Mouse (Mus musculus): ENCODE measurements around the gene Slc35a5. TPM values are rescaled to one million over a fixed set of nuclear protein-coding genes. Genes with fewer than 3 reads are reported as not detected.

Gene Slc35a5
- polyA plus RNA-seq (2017; shearing (Covaris generic)), result 10 to 100 TPM; 23.5 to 36.9 TPM

DNA sequence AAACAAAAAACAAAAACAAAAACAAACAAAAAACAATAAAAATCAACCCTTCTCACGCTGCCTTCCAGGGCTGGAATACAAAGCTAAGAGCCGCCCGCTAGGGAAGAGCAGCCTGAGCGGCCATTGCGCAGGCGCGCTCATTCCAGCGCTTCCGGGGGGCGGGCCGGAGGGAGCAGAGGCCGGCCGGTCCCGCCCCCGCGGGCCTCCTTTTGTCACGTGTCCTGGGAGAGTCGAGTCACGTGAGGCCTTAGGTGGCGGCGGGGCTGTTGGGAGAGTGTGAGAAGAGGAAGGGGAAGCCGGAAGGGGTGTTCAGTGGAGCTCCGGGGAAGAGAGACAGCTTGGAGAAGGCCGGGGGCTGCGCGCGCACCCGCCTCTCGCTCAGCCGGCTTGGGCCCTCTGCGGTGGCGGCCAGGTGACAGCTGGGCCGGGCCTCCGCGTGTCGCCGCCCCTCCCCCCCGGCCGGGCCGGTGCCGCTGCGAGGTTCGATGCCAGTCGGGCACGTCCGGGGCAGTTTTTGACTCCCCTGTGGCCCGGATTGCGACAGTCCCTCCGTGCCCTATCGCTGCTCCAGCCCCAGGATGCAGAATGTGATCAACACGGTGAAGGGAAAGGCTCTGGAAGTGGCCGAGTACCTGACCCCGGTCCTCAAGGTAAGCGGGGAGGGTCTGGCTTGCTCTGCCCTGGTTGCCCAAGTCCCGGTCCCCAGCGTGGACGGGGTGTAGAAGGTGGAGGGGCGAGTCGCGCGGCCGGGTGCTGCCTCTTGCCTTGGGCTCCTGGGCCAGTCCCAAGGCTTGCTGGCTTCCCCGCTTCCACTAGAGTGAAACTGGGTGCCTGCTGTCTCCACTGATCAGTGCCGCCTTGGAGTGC, at the start of gene Slc35a5, which contains the start of gene Atg3:
Gene Slc35a5, minus strand, starts transcription at position 185 of the 867 bp plus-strand sequence.
Gene Atg3, plus strand, starts transcription at position 264 of the 867 bp plus-strand sequence.
- peak; percentile 94 for ATAC-seq

DNA sequence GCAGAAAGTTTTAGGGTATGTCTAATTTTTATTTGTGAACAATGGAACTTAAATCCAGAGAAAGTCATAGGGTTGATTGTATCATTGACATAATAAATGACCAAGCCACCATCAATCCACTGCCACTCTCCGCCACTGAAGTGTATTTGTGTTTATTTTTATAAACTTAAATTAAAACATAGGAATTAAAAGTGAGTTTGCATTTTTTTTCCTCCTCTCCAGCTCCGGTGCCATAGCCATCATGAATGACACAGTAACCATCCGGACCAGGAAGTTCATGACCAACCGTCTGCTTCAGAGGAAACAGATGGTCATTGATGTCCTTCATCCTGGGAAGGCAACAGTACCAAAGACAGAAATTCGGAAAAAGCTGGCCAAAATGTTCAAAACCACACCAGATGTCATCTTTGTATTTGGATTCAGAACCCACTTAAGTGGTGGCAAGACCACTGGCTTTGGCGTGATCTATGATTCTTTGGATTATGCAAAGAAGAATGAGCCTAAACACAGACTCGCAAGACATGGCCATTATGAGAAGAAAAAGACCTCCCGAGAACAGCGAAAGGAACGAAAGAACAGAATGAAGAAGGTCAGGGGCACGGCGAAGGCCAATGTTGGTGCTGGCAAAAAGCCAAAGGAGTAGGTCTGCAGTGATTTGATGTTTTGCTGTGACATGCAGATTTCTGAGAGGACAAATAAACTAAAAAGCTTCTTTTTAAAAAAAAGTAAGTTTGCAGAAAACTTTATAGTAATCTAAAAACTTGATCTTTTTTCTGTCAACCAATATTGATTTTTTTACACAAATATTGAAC, 46.6 kb upstream of the Slc35a5 start:
- no peak for ATAC-seq

DNA sequence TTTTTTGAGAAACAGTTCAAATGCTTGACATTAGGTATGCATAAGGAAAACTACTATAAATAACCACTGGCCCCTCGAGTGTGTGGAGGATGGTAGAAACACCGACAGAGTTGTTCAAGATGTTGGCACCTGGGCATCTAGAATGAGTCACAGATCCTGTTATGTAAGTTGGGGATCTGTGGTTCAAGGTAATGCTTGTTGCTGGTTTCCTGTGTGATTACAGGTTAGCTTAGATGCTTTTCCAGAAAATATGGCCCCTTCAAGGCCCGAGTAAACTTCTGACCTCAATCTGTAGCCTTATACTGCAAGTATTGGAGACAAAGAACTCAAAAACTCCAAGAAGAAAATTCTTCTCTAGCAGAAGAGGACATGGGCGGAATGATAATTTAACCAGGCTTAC, 45.9 kb upstream of the Slc35a5 start:
- peak; percentile 36 for ATAC-seq

- no peak for ATAC-seq
Measured at GRCm38 (mm10) chr16:45201395-45201794, 42.9 kb upstream of the Slc35a5 start.

DNA sequence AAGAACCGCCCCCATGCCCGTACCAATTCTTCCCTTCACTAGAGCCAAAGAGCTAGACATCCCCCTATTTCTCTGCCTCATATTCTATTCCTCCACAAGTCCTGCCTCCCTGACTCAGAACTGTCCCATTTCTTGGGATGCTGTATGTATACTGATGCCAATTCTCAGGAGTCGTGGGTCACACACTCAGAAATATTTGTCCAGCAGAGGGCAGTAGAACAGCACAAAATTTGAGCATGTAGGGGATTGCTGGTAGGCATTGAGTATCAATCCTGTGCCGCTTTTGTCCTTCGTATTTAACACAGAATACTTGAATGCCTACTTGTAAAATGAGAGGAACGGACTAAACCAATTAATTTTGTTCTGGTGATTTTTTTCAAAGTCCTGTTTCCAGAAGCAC, 38.3 kb upstream of the Slc35a5 start:
- ATAC-seq, result peak; percentile 67

DNA sequence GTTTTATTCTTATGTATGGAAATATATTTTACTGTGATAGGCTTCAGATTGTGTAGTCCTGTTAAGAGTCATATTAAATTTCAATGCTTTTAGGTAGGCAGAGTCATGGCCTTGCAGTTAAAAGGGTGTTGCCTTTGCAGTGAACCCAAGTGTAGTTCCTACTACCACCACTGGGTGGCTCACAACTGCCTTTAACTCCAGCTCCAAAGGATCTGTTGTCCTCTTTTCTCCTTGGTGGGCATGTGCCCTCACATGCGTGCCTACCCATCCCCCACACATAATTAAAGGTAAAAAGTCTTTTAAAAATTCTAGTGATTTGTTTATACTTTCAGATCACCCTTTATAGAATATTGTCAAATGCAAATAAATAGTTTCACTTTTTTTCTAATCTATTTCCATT, 34.1 kb upstream of the Slc35a5 start:
- peak; percentile 63 for ATAC-seq

- peak; percentile 32 for ATAC-seq
Measured at GRCm38 (mm10) chr16:45181824-45182223, 23.3 kb upstream of the Slc35a5 start.

DNA sequence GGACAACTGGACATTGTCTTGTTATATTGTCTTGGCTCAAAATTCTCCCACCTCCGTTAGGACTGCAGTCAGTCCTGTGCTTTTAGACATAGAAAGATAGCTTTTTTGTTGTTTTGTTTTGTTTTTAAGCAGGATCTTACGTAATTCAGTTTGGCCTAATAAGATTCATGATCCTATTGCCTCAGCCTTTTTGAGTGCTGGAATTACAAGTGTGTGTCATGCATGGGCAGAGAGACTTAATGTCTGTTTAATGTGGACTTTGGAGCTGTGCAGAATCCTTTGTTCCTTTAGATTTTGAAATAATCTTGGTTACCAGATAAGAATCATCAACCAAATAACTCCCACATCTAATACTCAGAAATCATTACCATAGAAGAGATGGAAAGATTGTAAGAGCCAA, 20.0 kb upstream of the Slc35a5 start:
- no peak for ATAC-seq

- no peak for ATAC-seq
Measured at GRCm38 (mm10) chr16:45159389-45159716, 847 bp upstream of the Slc35a5 start.

- peak; percentile 22 for ATAC-seq
Measured at GRCm38 (mm10) chr16:45158136-45158521, 377 bp downstream of the Slc35a5 start.

- no peak for ATAC-seq
Measured at GRCm38 (mm10) chr16:45154741-45155250, 3.7 kb downstream of the Slc35a5 start.

DNA sequence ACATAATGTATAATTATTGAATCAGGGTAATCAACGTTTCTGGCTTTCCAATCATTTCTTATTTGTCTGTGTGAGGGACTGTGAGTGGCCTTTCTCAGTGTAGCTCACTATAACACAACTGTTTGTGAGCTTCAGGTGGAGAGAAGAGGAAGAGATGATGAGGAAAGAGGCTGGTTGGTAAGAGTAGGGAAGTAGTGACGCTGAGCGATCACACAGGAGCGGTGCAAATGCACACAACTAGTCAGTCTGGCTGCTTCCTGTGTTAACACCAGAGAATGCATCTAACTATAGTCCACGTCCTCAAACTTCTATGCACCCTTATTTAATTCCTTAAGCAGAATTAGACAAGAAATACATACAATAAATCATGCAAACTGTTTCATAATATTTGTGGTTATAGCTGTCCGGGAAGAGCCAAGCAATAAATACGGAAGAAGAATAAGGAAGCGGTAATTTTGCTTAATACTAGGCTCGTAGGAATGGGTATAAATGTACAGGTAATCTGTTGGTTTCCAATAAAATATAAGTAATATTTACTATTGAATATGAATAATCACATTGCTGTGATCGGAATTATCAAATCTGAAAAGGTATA, 9.9 kb downstream of the Slc35a5 start:
- ATAC-seq, result no peak

- ATAC-seq, result no peak
Measured at GRCm38 (mm10) chr16:45145119-45145518, 13.4 kb downstream of the Slc35a5 start.

- ATAC-seq, result no peak
Measured at GRCm38 (mm10) chr16:45142565-45142964, 15.9 kb downstream of the Slc35a5 start.

- ATAC-seq, result peak; percentile 46
Measured at GRCm38 (mm10) chr16:45141711-45142110, 16.8 kb downstream of the Slc35a5 start.

GRCm38 (mm10) chr16:45127936-45128710, 30.4 kb downstream of the Slc35a5 start:
- ATAC-seq, result no peak

DNA sequence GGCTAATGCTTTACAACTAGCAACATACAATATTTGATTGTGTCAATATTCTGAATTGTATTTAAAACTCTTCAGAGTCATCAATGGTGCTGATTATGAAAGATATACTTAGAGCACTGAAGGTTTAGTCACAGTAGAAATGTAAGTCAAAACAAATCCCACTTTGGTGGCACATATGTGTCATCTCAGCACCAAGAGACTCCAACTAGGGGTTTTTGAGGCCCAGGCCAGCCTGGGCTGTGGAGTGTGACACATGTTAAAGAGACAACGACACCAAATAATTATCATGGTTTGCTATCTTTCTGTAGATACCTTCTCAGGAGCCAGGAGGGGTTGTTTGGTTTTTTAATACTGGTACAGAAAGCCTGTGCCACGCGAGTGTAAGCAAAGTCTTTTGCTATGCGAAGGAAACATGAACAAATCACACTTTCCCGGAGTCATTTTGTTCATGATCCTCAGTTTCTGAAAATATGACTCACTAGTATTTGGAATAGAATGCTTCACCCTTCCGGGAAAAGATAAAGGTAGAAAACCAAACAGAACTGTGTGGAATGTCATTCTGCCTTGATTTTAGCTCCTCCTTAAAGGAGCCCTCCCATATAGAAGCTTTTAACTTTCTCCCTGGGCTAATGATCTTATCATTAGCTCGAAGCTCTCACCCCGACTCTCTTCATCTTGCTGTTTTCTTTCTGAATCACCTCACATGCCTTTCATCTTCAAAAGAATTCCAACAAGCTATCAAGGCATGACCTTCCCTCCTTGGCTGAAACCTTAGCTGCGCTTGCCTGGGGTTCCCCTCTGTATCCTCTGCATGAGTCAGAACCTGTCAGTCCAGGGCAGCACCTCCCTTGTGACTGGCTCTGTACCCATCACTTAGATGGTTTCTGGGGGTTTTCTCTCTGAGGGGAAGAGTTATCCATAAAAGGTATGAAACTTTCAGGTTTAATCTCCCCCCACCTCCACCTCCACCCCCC, 34.0 kb downstream of the Slc35a5 start:
- ATAC-seq, result peak; percentile 77

DNA sequence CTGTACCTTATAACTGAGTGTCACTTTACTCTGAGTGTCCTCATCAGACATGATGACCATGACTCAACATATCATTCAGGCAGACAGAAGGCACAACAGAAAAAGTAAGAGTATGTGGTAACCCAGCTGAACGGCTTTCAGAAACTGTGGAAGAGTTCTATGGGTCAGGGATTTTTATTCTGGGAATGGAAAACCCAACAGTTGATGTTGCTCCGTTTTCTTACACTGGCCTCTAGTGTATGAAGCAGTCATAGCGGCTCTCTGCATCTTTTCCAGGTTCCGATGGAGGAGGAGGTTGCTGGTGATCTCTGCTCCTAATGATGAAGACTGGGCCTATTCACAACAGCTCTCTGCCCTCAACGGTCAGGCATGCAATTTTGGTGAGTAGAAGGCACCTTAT, 35.9 kb downstream of the Slc35a5 start:
- no peak for ATAC-seq

- ATAC-seq, result no peak
Measured at GRCm38 (mm10) chr16:45120844-45121425, 37.6 kb downstream of the Slc35a5 start.

DNA sequence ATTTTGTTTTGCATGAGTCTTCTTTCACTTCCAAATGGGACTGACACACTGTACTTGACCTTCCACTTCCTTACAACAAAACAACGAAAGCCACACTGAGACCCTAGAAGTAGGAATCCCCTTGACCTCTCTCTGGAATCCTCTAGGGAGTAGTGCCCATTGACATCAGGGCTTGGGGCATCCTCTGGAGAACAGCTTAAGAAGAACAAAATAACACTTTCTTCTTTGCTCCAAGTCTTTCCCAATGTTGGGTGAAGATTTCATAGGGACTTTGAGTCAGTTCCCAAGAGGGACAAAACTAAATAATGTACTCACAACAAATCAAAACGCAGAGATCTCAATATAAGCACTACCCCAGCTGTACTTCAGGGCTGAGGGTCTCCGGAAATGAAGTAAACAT, 39.7 kb downstream of the Slc35a5 start:
- ATAC-seq, result no peak

GRCm38 (mm10) chr16:45117200-45117599, 41.3 kb downstream of the Slc35a5 start:
- ATAC-seq, result no peak

All from activated CD4-positive, CD25-positive, alpha-beta regulatory T cell, adult 4 months (primary cell).